Mouse (Mus musculus): ENCODE measurements around the gene Vps37b. TPM values are rescaled to one million over a fixed set of nuclear protein-coding genes. Genes with fewer than 3 reads are reported as not detected.
"Not testable (repeated sequence)": the region's sequence is repeated elsewhere in the genome, so short reads cannot be mapped to it uniquely, and the experiment has no call there.

Gene Vps37b
- polyA plus RNA-seq, 1 experiment from 2014 or later = 31.5 TPM

GRCm38 (mm10) chr5:124073682-124074081, 41.6 kb upstream of the Vps37b start:
- no peaks in the 10 kb centered on the region for H3K27me3 ChIP-seq (ENCODE audit: control insufficient read depth, insufficient read depth, low read length)
- no peaks in the 10 kb centered on the region for H3K36me3 ChIP-seq (ENCODE audit: control insufficient read depth, insufficient read depth, low read length)
- no peak overlapping the region for H3K9ac ChIP-seq (replicated peaks; ENCODE audit: low read depth, low read length)
- H3K4me3 ChIP-seq (ENCODE audit: low read depth, low read length) = no peak overlapping the region
- peaks cover 4% of the 10 kb centered on the region for H3K4me1 ChIP-seq (ENCODE audit: control insufficient read depth, insufficient read depth, low read length)
- no peak for ATAC-seq (ENCODE audit: insufficient number of reproducible peaks, insufficient read depth, low FRiP score, low read depth)
- 54% methylated on average over 9 of the region's 9 CpGs for WGBS
- H3K4me2 ChIP-seq (replicated peaks; ENCODE audit: low read depth, low read length) = no peak overlapping the region
- no peak overlapping the region for H3K27ac ChIP-seq (ENCODE audit: low read length)
- no peaks in the 10 kb centered on the region for H3K9me3 ChIP-seq (ENCODE audit: control insufficient read depth, low read depth, low read length)

GRCm38 (mm10) chr5:124069657-124070056, 37.6 kb upstream of the Vps37b start:
- WGBS = 65% methylated on average over 3 of the region's 3 CpGs

GRCm38 (mm10) chr5:124062037-124062824, 30.2 kb upstream of the Vps37b start:
- Histone ChIP-seq H3K36me3 (ENCODE audit: control insufficient read depth, insufficient read depth, low read length) (no peaks in the 10 kb centered on the region), H3K27ac (ENCODE audit: low read length) (no peak overlapping the region), H3K4me3 (ENCODE audit: low read depth, low read length) (no peak overlapping the region), H3K4me1 (ENCODE audit: control insufficient read depth, insufficient read depth, low read length) (no peaks in the 10 kb centered on the region), H3K9ac (replicated peaks; ENCODE audit: low read depth, low read length) (no peak overlapping the region), H3K4me2 (replicated peaks; ENCODE audit: low read depth, low read length) (no peak overlapping the region), H3K9me3 (ENCODE audit: control insufficient read depth, low read depth, low read length) (no peaks in the 10 kb centered on the region), H3K27me3 (ENCODE audit: control insufficient read depth, insufficient read depth, low read length) (no peaks in the 10 kb centered on the region)
- ATAC-seq (ENCODE audit: insufficient number of reproducible peaks, insufficient read depth, low FRiP score, low read depth) = no peak
- WGBS = 73% methylated on average over 12 of the region's 12 CpGs

More at GRCm38 (mm10) chr5:124069657-124070056, 37.6 kb upstream of the Vps37b start:
- no peak for ATAC-seq (ENCODE audit: insufficient number of reproducible peaks, insufficient read depth, low FRiP score, low read depth)
- Histone ChIP-seq H3K27me3 (ENCODE audit: control insufficient read depth, insufficient read depth, low read length) (no peaks in the 10 kb centered on the region), H3K27ac (ENCODE audit: low read length) (no peak overlapping the region), H3K4me3 (ENCODE audit: low read depth, low read length) (no peak overlapping the region), H3K36me3 (ENCODE audit: control insufficient read depth, insufficient read depth, low read length) (no peaks in the 10 kb centered on the region), H3K4me1 (ENCODE audit: control insufficient read depth, insufficient read depth, low read length) (no peaks in the 10 kb centered on the region), H3K9me3 (ENCODE audit: control insufficient read depth, low read depth, low read length) (no peaks in the 10 kb centered on the region), H3K9ac (replicated peaks; ENCODE audit: low read depth, low read length) (no peak overlapping the region), H3K4me2 (replicated peaks; ENCODE audit: low read depth, low read length) (no peak overlapping the region)

GRCm38 (mm10) chr5:124059677-124060076, 27.6 kb upstream of the Vps37b start:
- Histone ChIP-seq H3K4me3 (ENCODE audit: low read depth, low read length) (no peak overlapping the region), H3K4me1 (ENCODE audit: control insufficient read depth, insufficient read depth, low read length) (no peaks in the 10 kb centered on the region), H3K27me3 (ENCODE audit: control insufficient read depth, insufficient read depth, low read length) (no peaks in the 10 kb centered on the region), H3K27ac (ENCODE audit: low read length) (no peak overlapping the region), H3K9me3 (ENCODE audit: control insufficient read depth, low read depth, low read length) (no peaks in the 10 kb centered on the region), H3K36me3 (ENCODE audit: control insufficient read depth, insufficient read depth, low read length) (no peaks in the 10 kb centered on the region), H3K4me2 (replicated peaks; ENCODE audit: low read depth, low read length) (no peak overlapping the region), H3K9ac (replicated peaks; ENCODE audit: low read depth, low read length) (no peak overlapping the region)
- 56% methylated on average over 5 of the region's 5 CpGs for WGBS
- no peak for ATAC-seq (ENCODE audit: insufficient number of reproducible peaks, insufficient read depth, low FRiP score, low read depth)

GRCm38 (mm10) chr5:124058749-124059148, 26.7 kb upstream of the Vps37b start:
- H3K27me3 ChIP-seq (ENCODE audit: control insufficient read depth, insufficient read depth, low read length) = no peaks in the 10 kb centered on the region
- H3K36me3 ChIP-seq (ENCODE audit: control insufficient read depth, insufficient read depth, low read length) = no peaks in the 10 kb centered on the region
- no peaks in the 10 kb centered on the region for H3K9me3 ChIP-seq (ENCODE audit: control insufficient read depth, low read depth, low read length)
- H3K27ac ChIP-seq (ENCODE audit: low read length) = no peak overlapping the region
- no peak overlapping the region for H3K9ac ChIP-seq (replicated peaks; ENCODE audit: low read depth, low read length)
- H3K4me2 ChIP-seq (replicated peaks; ENCODE audit: low read depth, low read length) = no peak overlapping the region
- H3K4me3 ChIP-seq (ENCODE audit: low read depth, low read length) = no peak overlapping the region
- H3K4me1 ChIP-seq (ENCODE audit: control insufficient read depth, insufficient read depth, low read length) = no peaks in the 10 kb centered on the region
- WGBS = 91% methylated on average over 7 of the region's 7 CpGs
- no peak for ATAC-seq (ENCODE audit: insufficient number of reproducible peaks, insufficient read depth, low FRiP score, low read depth)

GRCm38 (mm10) chr5:124056956-124057355, 24.9 kb upstream of the Vps37b start:
- H3K27me3 ChIP-seq (ENCODE audit: control insufficient read depth, insufficient read depth, low read length) = no peaks in the 10 kb centered on the region
- no peaks in the 10 kb centered on the region for H3K9me3 ChIP-seq (ENCODE audit: control insufficient read depth, low read depth, low read length)
- H3K4me3 ChIP-seq (ENCODE audit: low read depth, low read length) = no peak overlapping the region
- H3K4me2 ChIP-seq (replicated peaks; ENCODE audit: low read depth, low read length) = no peak overlapping the region
- no peaks in the 10 kb centered on the region for H3K4me1 ChIP-seq (ENCODE audit: control insufficient read depth, insufficient read depth, low read length)
- H3K27ac ChIP-seq (ENCODE audit: low read length) = no peak overlapping the region
- H3K9ac ChIP-seq (replicated peaks; ENCODE audit: low read depth, low read length) = no peak overlapping the region
- 47% methylated on average over 4 of the region's 4 CpGs for WGBS
- ATAC-seq (ENCODE audit: insufficient number of reproducible peaks, insufficient read depth, low FRiP score, low read depth) = no peak
- no peaks in the 10 kb centered on the region for H3K36me3 ChIP-seq (ENCODE audit: control insufficient read depth, insufficient read depth, low read length)

- Histone ChIP-seq H3K27ac (ENCODE audit: low read length) (no peak overlapping the region), H3K36me3 (ENCODE audit: control insufficient read depth, insufficient read depth, low read length) (no peaks in the 10 kb centered on the region), H3K4me2 (replicated peaks; ENCODE audit: low read depth, low read length) (no peak overlapping the region), H3K9ac (replicated peaks; ENCODE audit: low read depth, low read length) (no peak overlapping the region), H3K4me1 (ENCODE audit: control insufficient read depth, insufficient read depth, low read length) (no peaks in the 10 kb centered on the region), H3K4me3 (ENCODE audit: low read depth, low read length) (no peak overlapping the region), H3K27me3 (ENCODE audit: control insufficient read depth, insufficient read depth, low read length) (no peaks in the 10 kb centered on the region), H3K9me3 (ENCODE audit: control insufficient read depth, low read depth, low read length) (no peaks in the 10 kb centered on the region)
- WGBS = 96% methylated on average over 1 of the region's 1 CpGs
- ATAC-seq (ENCODE audit: insufficient number of reproducible peaks, insufficient read depth, low FRiP score, low read depth) = no peak
These were observed 24.1 kb upstream of the Vps37b start for GRCm38 (mm10) chr5:124056219-124056618.

- not testable (repeated sequence) for H3K4me2 ChIP-seq (replicated peaks; ENCODE audit: low read depth, low read length); H3K27ac ChIP-seq (ENCODE audit: low read length); ATAC-seq (ENCODE audit: insufficient number of reproducible peaks, insufficient read depth, low FRiP score, low read depth); H3K9me3 ChIP-seq (ENCODE audit: control insufficient read depth, low read depth, low read length); H3K9ac ChIP-seq (replicated peaks; ENCODE audit: low read depth, low read length); H3K27me3 ChIP-seq (ENCODE audit: control insufficient read depth, insufficient read depth, low read length); H3K36me3 ChIP-seq (ENCODE audit: control insufficient read depth, insufficient read depth, low read length); H3K4me3 ChIP-seq (ENCODE audit: low read depth, low read length)
- 94% methylated on average over 7 of the region's 7 CpGs for WGBS
- peaks cover 12% of the 10 kb centered on the region; the same call in 1 of the 2 replicates for H3K4me1 ChIP-seq (ENCODE audit: control insufficient read depth, insufficient read depth, low read length)
These were observed 20.6 kb upstream of the Vps37b start for GRCm38 (mm10) chr5:124052641-124053040.

Data from stomach, embryonic 14.5 days (tissue).